Mouse (Mus musculus) limb, embryonic 10.5 days (tissue): ENCODE measurements at regions not wholly inside any gene's neighbourhood (a gene's known extent, or its start where the extent isn't known, plus 50 kb on each side); places are given as distances from the start of the nearest gene placed in this dataset.

Experiments
- DNase-seq: peaks from one replicate; pipeline ENCODE4 v3.0.0-alpha.2; 2017; ENCODE audit warnings: low spot score
- H3K27ac ChIP-seq: fragments of 300-500 bp; sonication (generic); 2 replicates; pipeline ENCODE4 v1.5.1; 2016; ENCODE audit warnings: mild to moderate bottlenecking
- H3K27me3 ChIP-seq: fragments of 300-500 bp; sonication (generic); 2 replicates; pipeline ENCODE4 v1.6.1; 2016; ENCODE audit warnings: low read depth, mild to moderate bottlenecking; ENCODE audit not compliant: poor library complexity, severe bottlenecking
- H3K36me3 ChIP-seq: fragments of 300-500 bp; sonication (generic); 2 replicates; pipeline ENCODE4 v1.6.1; 2016; ENCODE audit warnings: mild to moderate bottlenecking, moderate library complexity
- H3K4me1 ChIP-seq: fragments of 300-500 bp; sonication (generic); 2 replicates; pipeline ENCODE4 v1.6.1; 2016
- H3K4me3 ChIP-seq: fragments of 300-500 bp; sonication (generic); 2 replicates; pipeline ENCODE4 v1.5.1; 2016; ENCODE audit warnings: mild to moderate bottlenecking, moderate library complexity
- H3K9me3 ChIP-seq: fragments of 300-500 bp; sonication (generic); replicated peaks from 2 replicates; pipeline ENCODE4 v1.6.1; 2016; ENCODE audit warnings: mild to moderate bottlenecking
- WGBS: fragments of 180-500 bp; shearing (Covaris S2); methylation state at CpG from one replicate; pipeline ENCODE4 v1.1.7; 2016; 5-methylcytosine and 5-hydroxymethylcytosine counted together

GRCm38 (mm10) chr6:99793546-99793945 is 67.4 kb upstream of the Prok2 start:
- Histone ChIP-seq H3K9me3 (no peaks in the 10 kb centered on the region), H3K4me1 (0 out of 2 replicates have a peak, but pooled peaks cover 4% of the 10 kb centered on the region), H3K27me3 (peaks cover 19% of the 10 kb centered on the region), H3K4me3 (no peak overlapping the region), H3K36me3 (no peaks in the 10 kb centered on the region), H3K27ac (no peak overlapping the region)
- 72% methylated on average over 10 of the region's 10 CpGs for WGBS
- DNase-seq: no peak

GRCm38 (mm10) chr6:99792353-99792752 is 66.2 kb upstream of the Prok2 start:
- H3K4me3 ChIP-seq: no peak overlapping the region

DNA sequence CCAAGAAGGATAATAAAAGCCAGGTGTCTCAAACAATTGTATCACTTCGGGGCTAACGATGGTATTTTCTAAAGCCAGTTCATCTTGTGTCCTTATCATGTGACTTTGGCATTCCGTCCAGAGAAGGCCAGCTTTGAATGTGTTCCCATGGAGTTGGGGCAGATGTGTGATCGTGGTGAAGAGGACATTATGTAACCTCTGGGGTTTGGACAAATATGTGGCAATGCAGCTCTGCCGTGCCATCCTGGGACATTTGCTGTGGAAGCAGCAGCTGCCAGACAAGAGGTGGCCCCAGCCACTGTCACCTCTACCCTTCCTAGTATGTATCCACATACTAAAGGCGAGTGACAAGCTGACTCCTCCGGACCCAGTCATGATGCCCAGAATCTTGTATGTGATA is 60.8 kb upstream of the Prok2 start:
- Histone ChIP-seq H3K36me3 (no peaks in the 10 kb centered on the region), H3K27ac (no peak overlapping the region), H3K4me1 (no peaks in the 10 kb centered on the region), H3K9me3 (no peaks in the 10 kb centered on the region), H3K4me3 (no peak overlapping the region), H3K27me3 (0 out of 2 replicates have a peak, but pooled peaks cover 2% of the 10 kb centered on the region)
- DNase-seq: no peak
- WGBS: 84% methylated on average over 7 of the region's 7 CpGs

More at GRCm38 (mm10) chr6:99792353-99792752, 66.2 kb upstream of the Prok2 start:
- 75% methylated on average over 10 of the region's 10 CpGs for WGBS
- peaks cover 19% of the 10 kb centered on the region for H3K27me3 ChIP-seq
- no peaks in the 10 kb centered on the region for H3K36me3 ChIP-seq
- DNase-seq: no peak
- H3K4me1 ChIP-seq: 0 out of 2 replicates have a peak, but pooled peaks cover 4% of the 10 kb centered on the region
- no peak overlapping the region for H3K27ac ChIP-seq
- H3K9me3 ChIP-seq: no peaks in the 10 kb centered on the region

GRCm38 (mm10) chr6:99785212-99785611 is 59.0 kb upstream of the Prok2 start:
- DNase-seq: no peak
- 87% methylated on average over 6 of the region's 6 CpGs for WGBS
- no peaks in the 10 kb centered on the region for H3K36me3 ChIP-seq

GRCm38 (mm10) chr6:99784804-99785203 is 58.6 kb upstream of the Prok2 start:
- no peak for DNase-seq
- H3K36me3 ChIP-seq: no peaks in the 10 kb centered on the region
- H3K4me1 ChIP-seq: no peaks in the 10 kb centered on the region
- 88% methylated on average over 3 of the region's 3 CpGs for WGBS
- 0 out of 2 replicates have a peak, but pooled peaks cover 5% of the 10 kb centered on the region for H3K27me3 ChIP-seq
- H3K27ac ChIP-seq: no peak overlapping the region
- no peak overlapping the region for H3K4me3 ChIP-seq
- no peaks in the 10 kb centered on the region for H3K9me3 ChIP-seq

More at GRCm38 (mm10) chr6:99785212-99785611, 59.0 kb upstream of the Prok2 start:
- Histone ChIP-seq H3K27ac (no peak overlapping the region), H3K4me1 (no peaks in the 10 kb centered on the region), H3K27me3 (0 out of 2 replicates have a peak, but pooled peaks cover 5% of the 10 kb centered on the region), H3K9me3 (no peaks in the 10 kb centered on the region), H3K4me3 (no peak overlapping the region)

DNA sequence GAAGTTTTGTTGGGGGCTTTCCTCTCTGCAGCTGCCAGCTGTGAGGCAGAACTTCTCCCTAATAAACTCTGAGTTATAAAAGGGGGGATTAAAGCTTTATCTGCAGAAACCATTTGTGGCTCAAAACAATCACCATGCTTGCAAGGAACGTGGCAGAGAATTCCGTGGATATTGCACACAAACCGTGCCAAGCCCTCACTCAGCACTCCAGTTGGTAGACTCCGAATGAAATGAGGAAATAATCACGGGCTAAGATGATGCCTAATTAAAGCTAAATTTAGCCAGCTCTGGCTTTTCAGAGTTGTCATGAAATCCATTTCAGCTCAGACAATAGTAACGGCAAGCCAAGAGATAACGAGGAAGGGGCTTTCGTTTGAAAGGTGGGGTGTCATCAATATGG is 58.1 kb upstream of the Prok2 start:
- Histone ChIP-seq H3K27me3 (0 out of 2 replicates have a peak, but pooled peaks cover 5% of the 10 kb centered on the region), H3K27ac (no peak overlapping the region), H3K4me1 (no peaks in the 10 kb centered on the region), H3K9me3 (no peaks in the 10 kb centered on the region), H3K36me3 (no peaks in the 10 kb centered on the region), H3K4me3 (no peak overlapping the region)
- 83% methylated on average over 8 of the region's 8 CpGs for WGBS
- DNase-seq: no peak

GRCm38 (mm10) chr6:99782996-99783395 is 56.8 kb upstream of the Prok2 start:
- no peak overlapping the region for H3K27ac ChIP-seq
- no peak for DNase-seq
- no peaks in the 10 kb centered on the region for H3K4me1 ChIP-seq
- 0 out of 2 replicates have a peak, but pooled peaks cover 5% of the 10 kb centered on the region for H3K27me3 ChIP-seq
- no peaks in the 10 kb centered on the region for H3K9me3 ChIP-seq
- no peaks in the 10 kb centered on the region for H3K36me3 ChIP-seq
- 80% methylated on average over 2 of the region's 2 CpGs for WGBS
- no peak overlapping the region for H3K4me3 ChIP-seq
